ENCODE assay signal across 11 mouse cellular contexts in genomic region chr7:126761529-126762067, GRCm38 (mm10). TPM values are rescaled to one million over a fixed set of nuclear protein-coding genes. Genes with fewer than 3 reads are reported as not detected.
A peak's percentile ranks its signal among the peaks of the same experiment; 100 is the strongest.
DNase-seq lines count a peak whose midpoint lies in the region; ATAC-seq and TF ChIP-seq lines count a peak whose summit lies in the region.
"Had no signal": no experiment of that assay in that cellular context is flagged by ENCODE, and none has a peak within 500 bp of the region (broad histone marks: within the 10 kb centered on the region; RNA-seq: fewer than 3 reads in every experiment).

No protein-coding gene starts in this region.

- no peaks in the 10 kb centered on the region for H3K27me3 ChIP-seq in kidney, postnatal 0 days (ENCODE audit: insufficient read depth, low read length)
- no peaks in the 10 kb centered on the region for H3K27me3 ChIP-seq in embryonic facial prominence, embryonic 11.5 days (ENCODE audit: control insufficient read depth, insufficient read depth, low read length)
- H3K27me3 ChIP-seq in hindbrain, embryonic 13.5 days, result no peaks in the 10 kb centered on the region
- no peaks in the 10 kb centered on the region for H3K27me3 ChIP-seq in midbrain, embryonic 15.5 days (replicated peaks)
- H3K27me3 ChIP-seq: Patski had no signal

- WGBS in kidney, postnatal 0 days, result 59% methylated on average over 6 of the region's 6 CpGs
- 74% methylated on average over 6 of the region's 6 CpGs for WGBS in embryonic facial prominence, embryonic 11.5 days
- WGBS in hindbrain, embryonic 13.5 days, result 81% methylated on average over 6 of the region's 6 CpGs
- 77% methylated on average over 6 of the region's 6 CpGs for WGBS in midbrain, embryonic 15.5 days

- H3K4me1 ChIP-seq in kidney, postnatal 0 days (replicated peaks; ENCODE audit: insufficient read depth, low read length), result peaks cover 9% of the 10 kb centered on the region; the same call in 1 of the 2 replicates
- no peaks in the 10 kb centered on the region for H3K4me1 ChIP-seq in embryonic facial prominence, embryonic 11.5 days (ENCODE audit: control insufficient read depth, insufficient read depth, low read length)
- H3K4me1 ChIP-seq in hindbrain, embryonic 13.5 days (replicated peaks), result peaks cover 40% of the 10 kb centered on the region
- peaks cover 31% of the 10 kb centered on the region for H3K4me1 ChIP-seq in midbrain, embryonic 15.5 days

- no peak for DNase-seq in kidney, postnatal 0 days (ENCODE audit: low spot score)
- no peak for DNase-seq in kidney, postnatal 36 days
- no peak for DNase-seq in embryonic facial prominence, embryonic 11.5 days (ENCODE audit: low spot score)
- no peak for DNase-seq in embryo, embryonic 10 days (ENCODE audit: low spot score)
- DNase-seq in spleen, postnatal 36 days (ENCODE audit: low spot score in 2 of 2), result no peak
- no peak for DNase-seq in urinary bladder, postnatal 25 days (ENCODE audit: low spot score)
- DNase-seq: gastrocnemius, postnatal 25 days had no signal

- H3K4me2 ChIP-seq in kidney, postnatal 0 days (ENCODE audit: low read length), result no peak overlapping the region
- no peak overlapping the region for H3K4me2 ChIP-seq in embryonic facial prominence, embryonic 11.5 days (ENCODE audit: low read depth, low read length)
- peak overlapping the region; percentile 93 for H3K4me2 ChIP-seq in hindbrain, embryonic 13.5 days
- H3K4me2 ChIP-seq in midbrain, embryonic 15.5 days, result peak overlapping the region; percentile 78

- H3K9ac ChIP-seq in kidney, postnatal 0 days (ENCODE audit: low read depth, low read length), result no peak overlapping the region
- 0 out of 2 replicates have a peak overlapping the region, but pooled peaks have one; percentile 1 for H3K9ac ChIP-seq in embryonic facial prominence, embryonic 11.5 days (replicated peaks; ENCODE audit: low read length)
- H3K9ac ChIP-seq in hindbrain, embryonic 13.5 days, result no peak overlapping the region
- H3K9ac ChIP-seq in midbrain, embryonic 15.5 days, result peak overlapping the region; percentile 80; the same call in 1 of the 2 replicates

- no peak for ATAC-seq in kidney, postnatal 0 days (replicated peaks; ENCODE audit: low FRiP score, low read depth)
- ATAC-seq in embryonic facial prominence, embryonic 11.5 days (replicated peaks; ENCODE audit: insufficient number of reproducible peaks, low FRiP score, low TSS enrichment, low read depth), result no peak
- no peak for ATAC-seq in hindbrain, embryonic 13.5 days (ENCODE audit: low FRiP score)
- ATAC-seq in midbrain, embryonic 15.5 days (replicated peaks), result no peak
- ATAC-seq: Patski had no signal

- no peaks in the 10 kb centered on the region for H3K9me3 ChIP-seq in kidney, postnatal 0 days (replicated peaks; ENCODE audit: low read length)
- no peaks in the 10 kb centered on the region for H3K9me3 ChIP-seq in embryonic facial prominence, embryonic 11.5 days (replicated peaks; ENCODE audit: control insufficient read depth, low read length)
- H3K9me3 ChIP-seq in hindbrain, embryonic 13.5 days, result no peaks in the 10 kb centered on the region
- H3K9me3 ChIP-seq in midbrain, embryonic 15.5 days, result no peaks in the 10 kb centered on the region

- peaks cover 42% of the 10 kb centered on the region for H3K36me3 ChIP-seq in kidney, postnatal 0 days (ENCODE audit: insufficient read depth, low read length)
- H3K36me3 ChIP-seq in embryonic facial prominence, embryonic 11.5 days (replicated peaks; ENCODE audit: control insufficient read depth, insufficient read depth, low read depth, low read length), result peaks cover 2% of the 10 kb centered on the region; the same call in 1 of the 2 replicates
- peaks cover 40% of the 10 kb centered on the region for H3K36me3 ChIP-seq in hindbrain, embryonic 13.5 days
- H3K36me3 ChIP-seq in midbrain, embryonic 15.5 days (replicated peaks), result peaks cover 16% of the 10 kb centered on the region

- H3K27ac ChIP-seq in kidney, postnatal 0 days, result peak overlapping the region; percentile 19; the same call in 1 of the 2 replicates
- no peak overlapping the region for H3K27ac ChIP-seq in embryonic facial prominence, embryonic 11.5 days (replicated peaks; ENCODE audit: low read depth, low read length)
- H3K27ac ChIP-seq in hindbrain, embryonic 13.5 days, result peak overlapping the region; percentile 52
- H3K27ac ChIP-seq in midbrain, embryonic 15.5 days, result no peak overlapping the region
- H3K27ac ChIP-seq: macrophage had no signal

- H3K4me3 ChIP-seq in kidney, postnatal 0 days (replicated peaks; ENCODE audit: low read depth, low read length), result no peak overlapping the region
- no peak overlapping the region for H3K4me3 ChIP-seq in embryonic facial prominence, embryonic 11.5 days (ENCODE audit: low read depth, low read length)
- H3K4me3 ChIP-seq in hindbrain, embryonic 13.5 days, result peak overlapping the region; percentile 77; the same call in 1 of the 2 replicates
- peak overlapping the region; percentile 77; the same call in 1 of the 2 replicates for H3K4me3 ChIP-seq in midbrain, embryonic 15.5 days

- no peak for TF ChIP-seq CTCF in kidney, postnatal 0 days (IDR thresholded peaks at IDR 0.05; ENCODE audit: low read depth)

RNA-seq across cellular contexts. Expression of gene Mapk3, which starts 2.2 kb away (rescaled TPM):
- 63.0 and 66.1 TPM in 2 replicates for polyA plus RNA-seq in kidney, postnatal 0 days (2015; fragmentation: Nextera tagmentation; extraction: Ambion mirVana)
- polyA plus RNA-seq in embryonic facial prominence, embryonic 11.5 days (2014; fragmentation: Nextera tagmentation; extraction: Ambion mirVana), result 37.1 and 44.9 TPM in 2 replicates
- polyA plus RNA-seq in hindbrain, embryonic 13.5 days (2015; fragmentation: Nextera tagmentation; extraction: Ambion mirVana), result 94.2 and 95.8 TPM in 2 replicates
- 110 and 111 TPM in 2 replicates for polyA plus RNA-seq in midbrain, embryonic 15.5 days (2015; fragmentation: Nextera tagmentation; extraction: Ambion mirVana)

RNA-seq across cellular contexts. Expression of gene Gdpd3, which starts 4.5 kb away (rescaled TPM):
- 3.7 and 6.4 TPM in 2 replicates for polyA plus RNA-seq in kidney, postnatal 0 days (2015; fragmentation: Nextera tagmentation; extraction: Ambion mirVana)
- 0.60 and 1.3 TPM in 2 replicates for polyA plus RNA-seq in embryonic facial prominence, embryonic 11.5 days (2014; fragmentation: Nextera tagmentation; extraction: Ambion mirVana)
- 2.0 and 2.3 TPM in 2 replicates for polyA plus RNA-seq in hindbrain, embryonic 13.5 days (2015; fragmentation: Nextera tagmentation; extraction: Ambion mirVana)
- polyA plus RNA-seq in midbrain, embryonic 15.5 days (2015; fragmentation: Nextera tagmentation; extraction: Ambion mirVana), result 2.2 and 2.3 TPM in 2 replicates

RNA-seq across cellular contexts. Expression of gene Ypel3, which starts 15.2 kb away (rescaled TPM):
- polyA plus RNA-seq in kidney, postnatal 0 days (2015; fragmentation: Nextera tagmentation; extraction: Ambion mirVana), result 158 and 188 TPM in 2 replicates
- polyA plus RNA-seq in embryonic facial prominence, embryonic 11.5 days (2014; fragmentation: Nextera tagmentation; extraction: Ambion mirVana), result 89.1 and 109 TPM in 2 replicates
- polyA plus RNA-seq in hindbrain, embryonic 13.5 days (2015; fragmentation: Nextera tagmentation; extraction: Ambion mirVana), result 173 and 179 TPM in 2 replicates
- polyA plus RNA-seq in midbrain, embryonic 15.5 days (2015; fragmentation: Nextera tagmentation; extraction: Ambion mirVana), result 201 and 224 TPM in 2 replicates

RNA-seq across cellular contexts. Expression of gene Tbx6, which starts 19.7 kb away (rescaled TPM):
- polyA plus RNA-seq in kidney, postnatal 0 days (2015; fragmentation: Nextera tagmentation; extraction: Ambion mirVana), result 0.21 and 0.26 TPM in 2 replicates
- 0.18 and 0.27 TPM in 2 replicates for polyA plus RNA-seq in embryonic facial prominence, embryonic 11.5 days (2014; fragmentation: Nextera tagmentation; extraction: Ambion mirVana)
- 0.32 and 0.84 TPM in 2 replicates for polyA plus RNA-seq in hindbrain, embryonic 13.5 days (2015; fragmentation: Nextera tagmentation; extraction: Ambion mirVana)
- polyA plus RNA-seq in midbrain, embryonic 15.5 days (2015; fragmentation: Nextera tagmentation; extraction: Ambion mirVana), result 0.37 and 0.57 TPM in 2 replicates

RNA-seq across cellular contexts. Expression of gene Ppp4c, which starts 30.7 kb away (rescaled TPM):
- polyA plus RNA-seq in kidney, postnatal 0 days (2015; fragmentation: Nextera tagmentation; extraction: Ambion mirVana), result 189 and 192 TPM in 2 replicates
- polyA plus RNA-seq in embryonic facial prominence, embryonic 11.5 days (2014; fragmentation: Nextera tagmentation; extraction: Ambion mirVana), result 374 and 401 TPM in 2 replicates
- 196 and 214 TPM in 2 replicates for polyA plus RNA-seq in hindbrain, embryonic 13.5 days (2015; fragmentation: Nextera tagmentation; extraction: Ambion mirVana)
- 191 and 192 TPM in 2 replicates for polyA plus RNA-seq in midbrain, embryonic 15.5 days (2015; fragmentation: Nextera tagmentation; extraction: Ambion mirVana)

Comparison
In these comparisons a context has a peak if more than half of its experiments do, and no peak if none do; other contexts are left out.
1. H3K27ac ChIP-seq: peak in kidney, postnatal 0 days (single experiment) and hindbrain, embryonic 13.5 days (single experiment); none in embryonic facial prominence, embryonic 11.5 days (single experiment) and midbrain, embryonic 15.5 days (single experiment).
2. H3K4me2 ChIP-seq: peak in hindbrain, embryonic 13.5 days (single experiment) and midbrain, embryonic 15.5 days (single experiment); none in kidney, postnatal 0 days (single experiment) and embryonic facial prominence, embryonic 11.5 days (single experiment).
3. H3K4me3 ChIP-seq: peak in hindbrain, embryonic 13.5 days (single experiment) and midbrain, embryonic 15.5 days (single experiment); none in kidney, postnatal 0 days (single experiment) and embryonic facial prominence, embryonic 11.5 days (single experiment).
4. H3K9ac ChIP-seq: peak in embryonic facial prominence, embryonic 11.5 days (single experiment) and midbrain, embryonic 15.5 days (single experiment); none in kidney, postnatal 0 days (single experiment) and hindbrain, embryonic 13.5 days (single experiment).